Mouse (Mus musculus) C2C12 (cell line): ENCODE results near the gene Rpl14. TPM values are rescaled to one million over a fixed set of nuclear protein-coding genes. Genes with fewer than 3 reads are reported as not detected.

ENCODE experiments used
- H3K27me3 ChIP-seq: one replicate; pipeline ENCODE4 v1.6.1; 2011; ENCODE audit not compliant: control insufficient read depth, insufficient read depth, insufficient read length
- H3K36me3 ChIP-seq: one replicate; pipeline ENCODE4 v1.6.1; 2011; ENCODE audit not compliant: control insufficient read depth, insufficient read depth
- H3K4me3 ChIP-seq: one replicate; pipeline ENCODE4 v1.5.1; 2011; ENCODE audit warnings: mild to moderate bottlenecking, control low read depth; ENCODE audit not compliant: poor library complexity, insufficient read depth, severe bottlenecking
- H3K79me2 ChIP-seq: one replicate; pipeline ENCODE4 v1.6.1; 2011; ENCODE audit not compliant: control insufficient read depth, insufficient read depth
- H3K79me3 ChIP-seq: one replicate; pipeline ENCODE4 v1.6.1; 2011; ENCODE audit warnings: low read depth, control low read depth
- H3ac ChIP-seq: one replicate; pipeline ENCODE3; 2011; ENCODE audit warnings: low read depth; ENCODE audit not compliant: control insufficient read depth, insufficient read length
- CEBPB ChIP-seq: IDR thresholded peaks from one replicate; pipeline ENCODE4 v1.6.1; 2011; ENCODE audit warnings: low read depth, mild to moderate bottlenecking, control low read depth, moderate library complexity
- CTCF ChIP-seq: IDR thresholded peaks from one replicate; pipeline ENCODE4 v1.5.1; 2011; ENCODE audit not compliant: control insufficient read depth, insufficient read depth, insufficient read length
- FOSL1 ChIP-seq: IDR thresholded peaks from one replicate; pipeline ENCODE4 v1.8.0; 2011; ENCODE audit warnings: mild to moderate bottlenecking, low read length; ENCODE audit not compliant: poor library complexity, insufficient read depth, severe bottlenecking
- MAX ChIP-seq: IDR thresholded peaks from one replicate; pipeline ENCODE4 v1.6.1; 2011; ENCODE audit warnings: mild to moderate bottlenecking, control low read depth
- MYOD1 ChIP-seq: IDR thresholded peaks from one replicate; pipeline ENCODE4 v1.6.1; 2011; ENCODE audit warnings: low read depth; ENCODE audit not compliant: control insufficient read depth, insufficient read length
- MYOG ChIP-seq: IDR thresholded peaks from one replicate; pipeline ENCODE4 v1.6.1; 2011; ENCODE audit not compliant: control insufficient read depth, insufficient read length; ENCODE audit errors: extremely low read depth
- USF1 ChIP-seq: IDR thresholded peaks from one replicate; pipeline ENCODE4 v1.6.1; 2011; ENCODE audit warnings: low read depth, mild to moderate bottlenecking, control low read depth, moderate library complexity
- polyA plus RNA-seq: library from polyadenylated mRNA; unstranded; fragments of >200 nt; fragmentation: generic; extraction: Trizol; gene quantifications from one replicate; pipeline ENCODE4 v1.2.1, GENCODE M21; 2012; ENCODE audit warnings: missing spikeins

Rpl14 gene
- polyA plus RNA-seq, 1 experiment = 1,443 TPM

- Histone ChIP-seq H3K79me3 (no peaks in the 10 kb centered on the region), H3ac (no peak overlapping the region), H3K36me3 (no peaks in the 10 kb centered on the region), H3K79me2 (no peaks in the 10 kb centered on the region), H3K4me3 (no peak overlapping the region), H3K27me3 (no peaks in the 10 kb centered on the region)
- TF ChIP-seq MYOD1 = no peak
These were observed 24.1 kb downstream of the Rpl14 start for GRCm38 (mm10) chr9:120595306-120595705.

- peak; percentile 69 for TF ChIP-seq CTCF
- TF ChIP-seq MYOG = no peak
- no peak overlapping the region for H3ac ChIP-seq
- no peaks in the 10 kb centered on the region for H3K36me3 ChIP-seq
- H3K27me3 ChIP-seq = no peaks in the 10 kb centered on the region
- H3K79me2 ChIP-seq = no peaks in the 10 kb centered on the region
- H3K4me3 ChIP-seq = no peak overlapping the region
- no peaks in the 10 kb centered on the region for H3K79me3 ChIP-seq
These were observed 30.4 kb downstream of the Rpl14 start for GRCm38 (mm10) chr9:120601488-120602171.

GRCm38 (mm10) chr9:120602172-120602838 lies 31.1 kb downstream of the Rpl14 start:
- no peaks in the 10 kb centered on the region for H3K79me3 ChIP-seq
- TF ChIP-seq CTCF (no peak), USF1 (no peak), MAX (no peak), MYOD1 (no peak), CEBPB (no peak), MYOG (no peak), FOSL1 (no peak)
- no peak overlapping the region for H3K4me3 ChIP-seq
- no peaks in the 10 kb centered on the region for H3K27me3 ChIP-seq
- H3K79me2 ChIP-seq = no peaks in the 10 kb centered on the region
- H3K36me3 ChIP-seq = no peaks in the 10 kb centered on the region
- H3ac ChIP-seq = no peak overlapping the region

GRCm38 (mm10) chr9:120602839-120603511 lies 31.7 kb downstream of the Rpl14 start:
- no peak overlapping the region for H3K4me3 ChIP-seq
- TF ChIP-seq USF1 (peak; percentile 6), CTCF (peak; percentile 95), CEBPB (no peak), MAX (no peak), MYOD1 (no peak), FOSL1 (no peak), MYOG (no peak)
- H3K79me3 ChIP-seq = no peaks in the 10 kb centered on the region

GRCm38 (mm10) chr9:120603512-120603908 lies 32.3 kb downstream of the Rpl14 start:
- H3K36me3 ChIP-seq = no peaks in the 10 kb centered on the region
- H3K27me3 ChIP-seq = no peaks in the 10 kb centered on the region
- H3ac ChIP-seq = no peak overlapping the region
- no peaks in the 10 kb centered on the region for H3K79me2 ChIP-seq
- H3K79me3 ChIP-seq = no peaks in the 10 kb centered on the region
- H3K4me3 ChIP-seq = no peak overlapping the region
- TF ChIP-seq MAX (no peak), FOSL1 (no peak), MYOG (no peak), CTCF (no peak), CEBPB (no peak), MYOD1 (no peak), USF1 (no peak)

More at GRCm38 (mm10) chr9:120602839-120603511, 31.7 kb downstream of the Rpl14 start:
- H3K27me3 ChIP-seq = no peaks in the 10 kb centered on the region
- H3K79me2 ChIP-seq = no peaks in the 10 kb centered on the region
- no peak overlapping the region for H3ac ChIP-seq
- no peaks in the 10 kb centered on the region for H3K36me3 ChIP-seq

- Histone ChIP-seq H3K4me3 (no peak overlapping the region), H3ac (no peak overlapping the region), H3K27me3 (no peaks in the 10 kb centered on the region), H3K79me2 (no peaks in the 10 kb centered on the region), H3K79me3 (no peaks in the 10 kb centered on the region), H3K36me3 (no peaks in the 10 kb centered on the region)
- TF ChIP-seq CEBPB (no peak), MYOD1 (no peak), MYOG (no peak)
These were observed 32.7 kb downstream of the Rpl14 start for GRCm38 (mm10) chr9:120603956-120604355.
